Mouse (Mus musculus): ENCODE measurements around the gene Hoxd9. TPM values are rescaled to one million over a fixed set of nuclear protein-coding genes. Genes with fewer than 3 reads are reported as not detected.

Hoxd9 gene
- polyA plus RNA-seq, 1 experiment from 2014 or later, result not detected

GRCm38 (mm10) chr2:74658024-74658666, 39.4 kb upstream of the Hoxd9 start:
- Histone ChIP-seq H3K9ac (ENCODE audit: low read depth, low read length) (no peak overlapping the region), H3K4me2 (ENCODE audit: low read length) (no peak overlapping the region), H3K4me3 (ENCODE audit: low read depth, low read length) (no peak overlapping the region), H3K9me3 (replicated peaks; ENCODE audit: control insufficient read depth, low read length, poor library complexity, severe bottlenecking) (no peaks in the 10 kb centered on the region), H3K27me3 (ENCODE audit: control insufficient read depth, insufficient read depth, low read depth, low read length) (peaks cover 49% of the 10 kb centered on the region), H3K36me3 (ENCODE audit: control insufficient read depth, insufficient read depth, low read length) (no peaks in the 10 kb centered on the region), H3K27ac (ENCODE audit: low read length) (no peak overlapping the region), H3K4me1 (ENCODE audit: control insufficient read depth, insufficient read depth, low read length) (peaks cover 8% of the 10 kb centered on the region)
- 1% methylated on average over 15 of the region's 15 CpGs for WGBS
- ATAC-seq, result no peak

DNA sequence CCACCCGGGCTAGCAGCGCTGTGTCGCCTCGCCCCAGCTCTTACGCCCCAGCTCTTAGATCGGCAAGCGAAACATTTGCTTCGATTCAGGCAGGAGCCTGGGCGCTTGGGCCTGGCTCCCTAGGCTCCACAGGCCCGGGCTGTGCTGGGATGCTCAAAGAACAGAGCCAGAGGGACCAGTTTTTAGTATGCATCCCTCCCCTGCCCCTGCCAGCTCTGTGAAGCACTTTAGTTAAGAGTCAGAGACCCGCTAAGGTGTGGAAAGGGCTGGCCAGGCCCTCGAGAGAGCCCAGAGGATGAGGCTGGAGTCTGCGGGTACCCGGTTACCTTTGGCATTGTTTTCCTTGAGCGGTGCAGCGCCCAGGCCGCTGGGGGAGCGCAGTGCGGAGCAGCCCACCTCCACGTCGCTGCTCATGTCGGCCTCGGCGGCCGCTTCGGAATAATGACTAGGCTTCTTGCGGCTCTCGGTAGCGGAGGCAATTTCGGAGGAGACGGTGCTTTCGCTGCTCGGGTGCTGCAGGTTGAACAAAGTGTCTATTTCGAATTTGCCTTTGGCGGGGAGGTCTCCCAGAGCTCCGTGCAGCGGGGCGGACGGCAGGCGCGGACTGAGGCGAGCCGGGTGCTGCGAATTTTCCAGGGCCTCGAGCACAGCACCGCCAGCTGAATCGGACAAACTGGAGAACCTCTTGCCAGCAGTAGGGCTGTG, 38.7 kb upstream of the Hoxd9 start:
- under 1% methylated on average over 47 of the region's 47 CpGs for WGBS
- H3K36me3 ChIP-seq (ENCODE audit: control insufficient read depth, insufficient read depth, low read length), result no peaks in the 10 kb centered on the region
- peak overlapping the region; percentile 15; the same call in 1 of the 2 replicates for H3K4me3 ChIP-seq (ENCODE audit: low read depth, low read length)
- H3K4me1 ChIP-seq (ENCODE audit: control insufficient read depth, insufficient read depth, low read length), result peaks cover 8% of the 10 kb centered on the region
- H3K9ac ChIP-seq (ENCODE audit: low read depth, low read length), result no peak overlapping the region
- H3K4me2 ChIP-seq (ENCODE audit: low read length), result no peak overlapping the region
- H3K9me3 ChIP-seq (replicated peaks; ENCODE audit: control insufficient read depth, low read length, poor library complexity, severe bottlenecking), result no peaks in the 10 kb centered on the region
- ATAC-seq, result no peak
- H3K27ac ChIP-seq (ENCODE audit: low read length), result 0 out of 2 replicates have a peak overlapping the region, but pooled peaks have one; percentile 15
- peaks cover 53% of the 10 kb centered on the region for H3K27me3 ChIP-seq (ENCODE audit: control insufficient read depth, insufficient read depth, low read depth, low read length)

DNA sequence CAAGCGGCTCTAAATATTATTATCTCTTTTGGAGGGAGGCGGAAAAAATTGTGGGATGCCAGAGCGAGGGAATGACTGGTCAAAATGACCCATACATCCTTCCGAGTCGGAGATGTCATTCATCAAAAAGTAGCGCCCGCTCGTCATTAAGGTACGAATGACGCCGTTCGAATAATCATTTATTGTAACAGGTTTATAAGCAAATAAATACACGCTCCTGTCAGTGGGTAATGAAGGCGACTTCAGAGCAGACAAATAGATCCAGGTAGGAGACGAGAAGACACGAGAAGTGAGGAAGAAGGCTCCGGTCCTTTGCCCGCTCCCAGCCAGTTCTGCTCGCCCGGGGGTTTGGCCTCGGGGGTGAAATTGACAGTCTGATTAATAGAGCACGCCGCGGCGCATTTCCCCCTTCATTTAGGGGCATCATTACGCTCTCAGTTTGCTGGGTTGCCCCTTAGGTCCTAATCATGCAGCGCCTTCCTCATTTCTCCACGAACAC, 38.0 kb upstream of the Hoxd9 start, which contains the start of gene Evx2:
TSS of gene Evx2 (minus strand) at position 51 of the 499 bp plus-strand sequence.
- Histone ChIP-seq H3K27me3 (ENCODE audit: control insufficient read depth, insufficient read depth, low read depth, low read length) (peaks cover 55% of the 10 kb centered on the region), H3K36me3 (ENCODE audit: control insufficient read depth, insufficient read depth, low read length) (no peaks in the 10 kb centered on the region), H3K9me3 (replicated peaks; ENCODE audit: control insufficient read depth, low read length, poor library complexity, severe bottlenecking) (no peaks in the 10 kb centered on the region), H3K4me2 (ENCODE audit: low read length) (no peak within 1 kb of the TSS), H3K27ac (ENCODE audit: low read length) (0 out of 2 replicates have a peak within 1 kb of the TSS, but pooled peaks have one; percentile 15), H3K4me1 (ENCODE audit: control insufficient read depth, insufficient read depth, low read length) (peaks cover 8% of the 10 kb centered on the region), H3K4me3 (ENCODE audit: low read depth, low read length) (peak within 1 kb of the TSS; percentile 15; the same call in 1 of the 2 replicates), H3K9ac (ENCODE audit: low read depth, low read length) (no peak within 1 kb of the TSS)
- 2% methylated on average over 28 of the region's 28 CpGs for WGBS
- no peak for ATAC-seq

GRCm38 (mm10) chr2:74660421-74661375, 36.8 kb upstream of the Hoxd9 start:
- H3K4me1 ChIP-seq (ENCODE audit: control insufficient read depth, insufficient read depth, low read length), result peaks cover 6% of the 10 kb centered on the region
- no peak overlapping the region for H3K9ac ChIP-seq (ENCODE audit: low read depth, low read length)
- no peak overlapping the region for H3K4me2 ChIP-seq (ENCODE audit: low read length)
- peak; percentile 52; the same call in 1 of the 2 replicates for ATAC-seq
- no peaks in the 10 kb centered on the region for H3K9me3 ChIP-seq (replicated peaks; ENCODE audit: control insufficient read depth, low read length, poor library complexity, severe bottlenecking)
- H3K4me3 ChIP-seq (ENCODE audit: low read depth, low read length), result no peak overlapping the region
- no peak overlapping the region for H3K27ac ChIP-seq (ENCODE audit: low read length)
- no peaks in the 10 kb centered on the region for H3K36me3 ChIP-seq (ENCODE audit: control insufficient read depth, insufficient read depth, low read length)
- H3K27me3 ChIP-seq (ENCODE audit: control insufficient read depth, insufficient read depth, low read depth, low read length), result peaks cover 54% of the 10 kb centered on the region
- 3% methylated on average over 30 of the region's 30 CpGs for WGBS

DNA sequence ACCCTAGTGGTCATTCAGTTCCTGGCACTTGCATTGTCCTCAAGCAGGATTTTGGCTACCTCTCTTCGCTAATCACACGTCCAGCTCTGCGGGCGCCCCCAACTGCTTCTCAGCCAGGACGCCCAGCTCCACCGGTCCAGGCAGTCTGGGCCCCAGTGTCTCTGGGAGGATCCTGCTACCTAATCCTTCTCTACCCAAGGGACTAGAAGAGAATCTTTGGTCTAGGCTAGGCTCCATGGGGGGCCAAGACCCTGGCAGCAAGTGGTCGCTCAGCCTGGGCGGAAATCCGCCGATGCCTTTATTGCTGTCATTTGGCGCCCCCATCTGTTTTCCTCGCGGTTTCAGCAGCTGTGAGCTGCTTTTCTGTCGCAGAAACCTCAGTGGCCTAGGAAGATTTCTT, 35.8 kb upstream of the Hoxd9 start:
- WGBS, result under 1% methylated on average over 14 of the region's 14 CpGs
- Histone ChIP-seq H3K36me3 (ENCODE audit: control insufficient read depth, insufficient read depth, low read length) (no peaks in the 10 kb centered on the region), H3K4me3 (ENCODE audit: low read depth, low read length) (peak overlapping the region; percentile 17; the same call in 1 of the 2 replicates), H3K27ac (ENCODE audit: low read length) (no peak overlapping the region), H3K27me3 (ENCODE audit: control insufficient read depth, insufficient read depth, low read depth, low read length) (peaks cover 59% of the 10 kb centered on the region), H3K4me1 (ENCODE audit: control insufficient read depth, insufficient read depth, low read length) (peaks cover 2% of the 10 kb centered on the region; the same call in 1 of the 2 replicates), H3K9ac (ENCODE audit: low read depth, low read length) (no peak overlapping the region), H3K4me2 (ENCODE audit: low read length) (peak overlapping the region; percentile 53), H3K9me3 (replicated peaks; ENCODE audit: control insufficient read depth, low read length, poor library complexity, severe bottlenecking) (no peaks in the 10 kb centered on the region)
- peak; percentile 75; the same call in 1 of the 2 replicates for ATAC-seq

DNA sequence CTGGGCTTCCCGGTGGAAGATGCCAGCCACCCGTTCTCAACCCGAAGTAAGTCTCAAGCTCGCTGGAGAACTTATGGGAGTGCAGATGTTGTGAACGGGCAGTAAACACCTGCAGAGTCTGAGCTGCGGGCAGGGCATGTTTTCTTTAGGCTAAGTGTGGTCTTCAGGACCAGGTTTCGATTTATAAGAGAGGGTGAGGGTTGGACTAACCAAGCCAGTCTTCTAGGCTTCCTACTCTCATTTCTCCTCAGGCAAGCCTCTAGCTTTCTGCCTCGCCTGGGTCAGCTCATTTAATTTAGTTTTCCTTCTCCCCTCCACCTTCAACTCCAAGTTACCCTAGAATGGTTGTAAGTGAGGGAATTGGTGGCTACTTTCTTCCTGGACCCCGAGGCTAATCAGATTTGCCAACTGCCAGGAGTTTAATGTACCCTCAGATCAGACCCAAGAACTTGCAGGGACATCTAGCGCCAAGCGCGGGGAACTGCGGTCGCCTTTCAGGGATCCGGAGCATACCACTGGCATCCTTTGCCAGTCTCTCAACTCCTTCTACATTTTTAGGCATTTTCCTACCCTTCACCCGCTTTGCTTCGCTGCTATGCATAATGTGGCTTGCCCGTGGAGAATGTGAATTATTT, 34.1 kb upstream of the Hoxd9 start:
- Histone ChIP-seq H3K27me3 (ENCODE audit: control insufficient read depth, insufficient read depth, low read depth, low read length) (peaks cover 70% of the 10 kb centered on the region), H3K4me1 (ENCODE audit: control insufficient read depth, insufficient read depth, low read length) (peaks cover 5% of the 10 kb centered on the region; the same call in 1 of the 2 replicates), H3K4me2 (ENCODE audit: low read length) (no peak overlapping the region), H3K9me3 (replicated peaks; ENCODE audit: control insufficient read depth, low read length, poor library complexity, severe bottlenecking) (no peaks in the 10 kb centered on the region), H3K9ac (ENCODE audit: low read depth, low read length) (no peak overlapping the region), H3K4me3 (ENCODE audit: low read depth, low read length) (no peak overlapping the region), H3K27ac (ENCODE audit: low read length) (no peak overlapping the region), H3K36me3 (ENCODE audit: control insufficient read depth, insufficient read depth, low read length) (no peaks in the 10 kb centered on the region)
- ATAC-seq, result 0 out of 2 replicates have a peak, but pooled peaks have one; percentile 56
- WGBS, result 6% methylated on average over 18 of the region's 18 CpGs

GRCm38 (mm10) chr2:74666411-74666810, 31.1 kb upstream of the Hoxd9 start:
- 3% methylated on average over 7 of the region's 7 CpGs for WGBS
- Histone ChIP-seq H3K4me1 (ENCODE audit: control insufficient read depth, insufficient read depth, low read length) (peaks cover 6% of the 10 kb centered on the region; the same call in 1 of the 2 replicates), H3K27me3 (ENCODE audit: control insufficient read depth, insufficient read depth, low read depth, low read length) (peaks cover 86% of the 10 kb centered on the region), H3K4me3 (ENCODE audit: low read depth, low read length) (no peak overlapping the region), H3K36me3 (ENCODE audit: control insufficient read depth, insufficient read depth, low read length) (no peaks in the 10 kb centered on the region), H3K27ac (ENCODE audit: low read length) (no peak overlapping the region), H3K4me2 (ENCODE audit: low read length) (no peak overlapping the region), H3K9ac (ENCODE audit: low read depth, low read length) (no peak overlapping the region), H3K9me3 (replicated peaks; ENCODE audit: control insufficient read depth, low read length, poor library complexity, severe bottlenecking) (no peaks in the 10 kb centered on the region)
- ATAC-seq, result no peak

DNA sequence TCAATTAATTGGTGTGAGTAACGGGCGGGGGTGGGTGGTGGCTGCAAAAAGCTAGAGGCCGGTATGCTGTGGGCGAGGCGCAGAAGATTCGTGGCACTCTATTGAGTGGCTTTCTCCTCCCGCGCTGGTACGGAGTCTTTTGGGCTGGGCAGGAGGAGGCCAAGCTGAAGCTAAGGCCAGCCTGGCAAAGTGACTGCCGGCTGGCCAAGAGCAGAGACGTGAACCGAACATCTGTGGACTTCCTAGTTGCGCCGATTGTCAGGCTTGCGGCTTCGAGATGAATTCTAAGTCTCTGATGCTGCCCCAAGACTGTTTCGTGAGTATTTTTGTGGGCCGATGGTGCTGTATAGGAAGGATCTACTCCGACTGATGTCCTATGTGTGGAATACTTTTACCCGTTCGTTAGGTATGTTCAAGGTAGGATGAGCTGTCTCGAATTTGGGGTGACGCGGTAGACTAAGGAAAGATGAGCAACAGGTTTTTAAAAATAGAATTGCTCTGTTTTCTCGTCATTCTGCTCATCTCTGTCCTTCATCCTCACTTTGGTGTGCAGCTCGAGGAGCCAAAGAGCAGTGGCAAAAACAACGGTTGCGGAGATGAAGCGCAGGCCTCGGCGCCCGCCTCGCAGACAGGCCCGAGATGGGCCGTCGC, 30.2 kb upstream of the Hoxd9 start:
- peaks cover 85% of the 10 kb centered on the region for H3K27me3 ChIP-seq (ENCODE audit: control insufficient read depth, insufficient read depth, low read depth, low read length)
- no peak overlapping the region for H3K9ac ChIP-seq (ENCODE audit: low read depth, low read length)
- no peak for ATAC-seq
- H3K4me3 ChIP-seq (ENCODE audit: low read depth, low read length), result no peak overlapping the region
- no peak overlapping the region for H3K27ac ChIP-seq (ENCODE audit: low read length)
- 2% methylated on average over 36 of the region's 36 CpGs for WGBS
- H3K36me3 ChIP-seq (ENCODE audit: control insufficient read depth, insufficient read depth, low read length), result no peaks in the 10 kb centered on the region
- H3K4me1 ChIP-seq (ENCODE audit: control insufficient read depth, insufficient read depth, low read length), result peaks cover 4% of the 10 kb centered on the region; the same call in 1 of the 2 replicates
- H3K9me3 ChIP-seq (replicated peaks; ENCODE audit: control insufficient read depth, low read length, poor library complexity, severe bottlenecking), result no peaks in the 10 kb centered on the region
- H3K4me2 ChIP-seq (ENCODE audit: low read length), result no peak overlapping the region
